Mouse (Mus musculus) testis, adult 2 months (tissue): ENCODE results near the gene Exoc3l2.

Experiments
- CTCF ChIP-seq: fragments of 200-500 bp; IDR thresholded peaks from 2 replicates; pipeline ENCODE4 v1.5.1; 2012; ENCODE audit warnings: low read depth, mild to moderate bottlenecking, inconsistent platforms, low read length, moderate library complexity; ENCODE audit not compliant: control insufficient read depth, insufficient read depth, insufficient replicate concordance
- POLR2A ChIP-seq: fragments of 200-500 bp; IDR thresholded peaks from 2 replicates; pipeline ENCODE4 v1.6.1; 2012; ENCODE audit warnings: low read depth, mild to moderate bottlenecking, inconsistent platforms, low read length, moderate library complexity; ENCODE audit not compliant: control insufficient read depth

- TF ChIP-seq CTCF (no peak), POLR2A (no peak)
Measured at GRCm38 (mm10) chr7:19472403-19472802, 9.3 kb downstream of the Exoc3l2 start.
